Mouse (Mus musculus) embryonic fibroblast, embryonic 13.5 days (primary cell): ENCODE measurements around the gene Igfbp3.

Experiments
- CTCF ChIP-seq: IDR thresholded peaks from 2 replicates; pipeline ENCODE4 v1.5.1; 2011; ENCODE audit warnings: mild to moderate bottlenecking, control low read depth, low read length, moderate library complexity, borderline replicate concordance; ENCODE audit not compliant: insufficient read depth
- POLR2A ChIP-seq: IDR thresholded peaks from 2 replicates; pipeline ENCODE4 v1.6.1; 2011; ENCODE audit warnings: low read depth, mild to moderate bottlenecking, control low read depth, low read length, moderate library complexity

DNA sequence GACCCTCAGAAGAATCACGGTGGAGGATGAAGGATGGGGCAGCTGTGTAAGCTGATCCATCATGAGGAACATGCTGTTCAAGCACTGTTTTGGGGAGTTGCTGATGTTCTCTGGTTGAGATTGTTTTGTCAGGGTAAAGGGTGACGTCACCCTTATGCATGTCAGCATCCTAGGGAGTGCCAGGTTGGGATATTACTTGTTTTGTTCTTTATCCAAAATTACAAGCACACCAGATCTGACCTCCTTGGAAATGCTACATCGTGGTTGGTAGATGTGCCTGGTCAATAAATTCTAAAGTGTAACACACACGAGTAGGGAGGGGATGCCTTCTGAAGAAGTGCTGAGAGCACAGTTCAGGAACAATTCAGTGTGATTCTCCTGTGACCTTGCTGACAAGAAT lies 57.3 kb downstream of the Igfbp3 start:
- TF ChIP-seq CTCF (no peak), POLR2A (no peak)
